Mouse (Mus musculus): ENCODE measurements around the gene Slc1a5. TPM values are rescaled to one million over a fixed set of nuclear protein-coding genes. Genes with fewer than 3 reads are reported as not detected.

Gene Slc1a5
- polyA plus RNA-seq (2012; rRNA removed; ENCODE audit: low replicate concordance), result 610 and 2,049 TPM in 2 replicates

DNA sequence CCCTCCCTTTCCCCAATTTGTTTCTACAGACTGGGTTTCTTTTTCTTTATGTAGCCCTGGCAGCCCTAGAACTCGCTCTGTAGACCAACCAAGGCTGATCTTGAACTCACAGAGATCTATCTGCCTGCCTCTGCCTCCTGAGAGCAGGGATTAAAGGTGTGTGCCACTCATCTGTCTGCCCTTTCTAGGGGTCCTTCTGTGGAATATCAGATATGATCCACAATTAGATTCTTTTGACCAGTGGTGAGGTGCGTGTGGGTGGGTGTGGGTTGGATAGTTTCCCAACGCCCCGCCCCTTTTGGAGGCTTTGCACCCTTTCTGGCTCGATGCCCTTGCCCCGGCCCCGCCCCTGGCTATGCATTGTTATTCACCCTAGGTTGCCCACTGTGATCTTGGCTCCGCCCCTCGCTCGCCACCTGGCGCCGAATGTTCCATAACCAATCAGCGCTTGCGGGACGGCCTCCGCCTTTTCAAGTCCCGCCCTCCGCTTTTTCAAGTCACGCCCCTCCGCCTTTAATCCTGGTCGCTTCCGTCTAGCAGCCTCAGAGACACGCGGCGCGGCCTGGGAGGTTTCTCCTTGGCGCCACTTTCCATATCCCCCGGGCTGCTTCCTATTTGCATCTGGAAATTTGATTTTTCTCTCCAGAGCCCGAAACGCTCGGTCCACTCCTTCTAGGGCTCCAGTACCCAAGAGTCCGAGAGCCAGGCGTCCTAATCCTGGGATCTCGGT, at the start of gene Slc1a5:
TSS of gene Slc1a5 (plus strand) at position 516 of the 730 bp plus-strand sequence.

DNA sequence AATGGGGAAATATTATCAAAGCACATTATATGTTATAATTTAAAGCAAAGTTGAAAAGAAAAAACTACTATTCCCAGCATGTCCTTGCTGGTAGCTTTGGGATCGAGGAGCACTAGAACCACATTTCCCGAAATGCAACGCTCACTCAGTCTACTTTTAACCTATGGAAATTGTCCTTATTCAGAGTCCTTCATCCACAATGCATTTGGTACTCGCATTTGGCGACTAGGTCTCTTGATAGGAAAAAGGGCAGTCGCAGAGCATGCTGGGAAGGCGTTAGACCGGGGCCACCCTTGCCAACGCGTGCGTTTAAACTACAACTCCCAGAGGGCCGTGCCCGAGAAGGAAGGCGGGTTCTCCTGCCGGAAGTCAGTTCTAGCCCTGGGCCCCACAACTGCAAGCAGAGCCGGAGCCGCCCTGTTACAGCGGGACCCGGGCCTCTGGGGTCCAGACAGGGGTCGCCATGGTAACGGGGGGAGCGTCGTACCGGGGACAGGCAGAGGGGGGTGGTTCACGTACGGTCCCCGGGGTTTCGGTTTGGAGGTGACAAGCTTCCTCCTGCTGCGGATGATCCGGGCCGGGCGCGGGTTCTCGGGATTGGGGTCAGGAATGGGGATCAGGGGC, 43.0 kb upstream of the Slc1a5 start, which contains the start of gene Ap2s1:
TSS of gene Ap2s1 (plus strand) at position 338 of the 624 bp plus-strand sequence.

DNA sequence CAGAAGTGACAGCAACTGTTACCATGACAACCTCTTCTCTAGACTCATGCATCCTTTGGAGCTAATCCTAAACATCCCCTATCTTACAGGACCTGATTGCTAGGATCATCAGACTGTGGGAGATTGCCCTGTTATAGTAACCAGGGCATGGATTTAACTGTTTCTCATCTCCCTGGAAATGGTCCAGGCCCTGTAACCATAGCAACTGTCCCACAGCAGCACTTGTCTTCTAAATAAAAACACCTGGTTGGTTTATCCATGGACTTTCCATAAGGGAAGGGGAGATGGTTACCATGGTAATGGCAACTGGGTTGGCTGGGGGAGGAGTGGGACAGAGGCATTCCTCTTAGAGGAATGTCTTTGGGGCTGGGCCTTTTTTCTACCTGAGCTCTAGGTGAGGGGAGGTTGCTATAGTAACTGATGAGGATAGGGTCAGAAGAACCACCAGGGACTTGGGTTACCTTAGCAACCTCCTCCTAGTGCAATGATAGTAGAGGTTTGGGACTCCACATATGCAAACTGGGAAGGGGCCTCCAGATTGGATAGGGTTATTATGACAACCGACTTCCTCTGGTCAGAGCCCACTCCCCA, 34.3 kb downstream of the Slc1a5 start, which contains the start of gene Strn4:
TSS of gene Strn4 (plus strand) at position 539 of the 591 bp plus-strand sequence.

DNA sequence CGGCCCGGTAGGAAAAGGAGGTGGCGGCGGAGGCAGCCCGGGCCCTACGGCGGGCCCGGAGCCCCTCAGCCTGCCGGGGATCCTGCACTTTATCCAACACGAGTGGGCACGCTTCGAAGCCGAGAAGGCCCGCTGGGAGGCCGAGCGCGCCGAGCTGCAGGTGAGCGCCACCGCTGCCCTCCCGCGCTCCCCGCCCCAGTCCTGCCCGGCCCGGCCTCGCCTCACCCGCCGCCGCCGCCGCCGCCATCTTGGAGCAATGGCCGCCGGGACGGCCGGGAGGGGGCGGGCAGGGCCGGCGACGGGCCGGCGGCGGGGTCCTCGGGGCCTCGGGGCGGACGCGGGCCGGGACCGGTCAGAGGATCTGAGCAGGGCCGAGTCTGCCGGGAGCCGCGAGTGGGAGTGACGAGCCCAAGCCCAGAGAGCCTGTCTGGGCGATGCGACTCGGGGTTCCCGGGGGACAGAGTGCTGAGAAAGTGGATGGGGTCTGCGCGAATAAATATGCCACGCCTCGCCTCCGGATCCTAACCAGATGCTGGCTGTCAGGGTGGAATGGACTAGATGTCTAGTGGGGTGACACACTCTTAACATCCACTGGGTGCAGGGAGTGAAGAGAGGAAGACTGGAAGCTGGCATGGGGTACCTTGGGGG, 35.5 kb downstream of the Slc1a5 start, which contains the start of gene Fkrp:
TSS of gene Fkrp (minus strand) at position 258 of the 648 bp plus-strand sequence.

DNA sequence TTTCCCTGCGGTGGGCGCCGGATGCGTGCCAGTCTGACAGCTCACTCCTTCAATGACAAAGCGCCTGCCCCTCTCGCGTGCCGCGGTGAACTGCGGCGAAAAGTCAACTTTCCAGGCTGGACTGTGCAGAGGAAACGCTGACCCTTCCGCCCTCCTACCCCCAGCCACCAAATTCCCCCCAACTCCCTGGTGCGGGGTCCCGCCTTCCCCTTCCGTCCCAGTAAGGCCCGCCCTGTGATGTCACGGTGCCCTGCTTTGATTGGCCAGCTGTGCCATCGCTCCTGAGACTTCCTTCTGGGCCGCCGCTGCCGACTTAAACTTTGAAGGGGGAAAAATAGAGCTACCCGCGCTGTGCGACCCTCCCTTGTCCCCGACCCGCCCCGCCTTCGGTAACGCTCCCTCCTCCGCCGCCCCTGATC, 61.5 kb downstream of the Slc1a5 start, which contains the start of gene Prkd2:
TSS of gene Prkd2 (plus strand) at position 258 of the 419 bp plus-strand sequence.

Other genes with a start within 250 kb of the Slc1a5 start
- 25.2 and 29.9 TPM in 2 replicates for gene Arhgap35, start 166.3 kb upstream of the Slc1a5 start, polyA plus RNA-seq (2012; rRNA removed; ENCODE audit: low replicate concordance)
- gene Ceacam15, start 105.6 kb upstream of the Slc1a5 start, polyA plus RNA-seq (2012; rRNA removed; ENCODE audit: low replicate concordance), result not detected in 2 replicates
- not detected in 2 replicates for gene Ceacam9, start 59.4 kb upstream of the Slc1a5 start, polyA plus RNA-seq (2012; rRNA removed; ENCODE audit: low replicate concordance)
- gene Ap2s1, start 42.9 kb upstream of the Slc1a5 start, polyA plus RNA-seq (2012; rRNA removed; ENCODE audit: low replicate concordance), result 367 and 369 TPM in 2 replicates
- 135 and 201 TPM in 2 replicates for gene Strn4, start 34.5 kb downstream of the Slc1a5 start, polyA plus RNA-seq (2012; rRNA removed; ENCODE audit: low replicate concordance)
- gene Fkrp, start 35.4 kb downstream of the Slc1a5 start, polyA plus RNA-seq (2012; rRNA removed; ENCODE audit: low replicate concordance), result 22.2 and 44.9 TPM in 2 replicates
- 45.3 and 48.4 TPM in 2 replicates for gene Prkd2, start 61.6 kb downstream of the Slc1a5 start, polyA plus RNA-seq (2012; rRNA removed; ENCODE audit: low replicate concordance)
- gene Dact3, start 94.0 kb downstream of the Slc1a5 start, polyA plus RNA-seq (2012; rRNA removed; ENCODE audit: low replicate concordance), result 6.1 and 84.2 TPM in 2 replicates
- gene Gng8, start 110.4 kb downstream of the Slc1a5 start, polyA plus RNA-seq (2012; rRNA removed; ENCODE audit: low replicate concordance), result 6.5 and 30.5 TPM in 2 replicates
- gene Ptgir, start 125.2 kb downstream of the Slc1a5 start, polyA plus RNA-seq (2012; rRNA removed; ENCODE audit: low replicate concordance), result 9.8 and 12.6 TPM in 2 replicates
- 196 and 348 TPM in 2 replicates for gene Calm3, start 142.8 kb downstream of the Slc1a5 start, polyA plus RNA-seq (2012; rRNA removed; ENCODE audit: low replicate concordance)
- 0.36 and 3.8 TPM in 2 replicates for gene Pnmal2, start 163.3 kb downstream of the Slc1a5 start, polyA plus RNA-seq (2012; rRNA removed; ENCODE audit: low replicate concordance)
- 0.13 TPM in 1 of 2 replicates, not detected in the other for gene Pnmal1, start 178.3 kb downstream of the Slc1a5 start, polyA plus RNA-seq (2012; rRNA removed; ENCODE audit: low replicate concordance)
- 0.03 TPM in 1 of 2 replicates, not detected in the other for gene Gm42372, start 201.7 kb downstream of the Slc1a5 start, polyA plus RNA-seq (2012; rRNA removed; ENCODE audit: low replicate concordance)
- gene Ccdc8, start 211.4 kb downstream of the Slc1a5 start, polyA plus RNA-seq (2012; rRNA removed; ENCODE audit: low replicate concordance), result 3.2 and 13.5 TPM in 2 replicates
- gene Ppp5c, start 246.6 kb downstream of the Slc1a5 start, polyA plus RNA-seq (2012; rRNA removed; ENCODE audit: low replicate concordance), result 129 and 161 TPM in 2 replicates

All from subcutaneous adipose tissue, adult 2 months (tissue).